Mouse (Mus musculus) B cell, adult 2 months (primary cell): ENCODE results near the gene 4931428F04Rik.

ENCODE experiments used
- DNase-seq, 2 experiments: peaks; one replicate each; pipeline ENCODE4 v3.0.0; 2022

Gene 4931428F04Rik

GRCm38 (mm10) chr8:105289805-105290460 lies at the start of gene 4931428F04Rik:
Gene 4931428F04Rik (minus strand): TSS chr8:105289864.
- peak; percentile 46 to 51 for DNase-seq

DNA sequence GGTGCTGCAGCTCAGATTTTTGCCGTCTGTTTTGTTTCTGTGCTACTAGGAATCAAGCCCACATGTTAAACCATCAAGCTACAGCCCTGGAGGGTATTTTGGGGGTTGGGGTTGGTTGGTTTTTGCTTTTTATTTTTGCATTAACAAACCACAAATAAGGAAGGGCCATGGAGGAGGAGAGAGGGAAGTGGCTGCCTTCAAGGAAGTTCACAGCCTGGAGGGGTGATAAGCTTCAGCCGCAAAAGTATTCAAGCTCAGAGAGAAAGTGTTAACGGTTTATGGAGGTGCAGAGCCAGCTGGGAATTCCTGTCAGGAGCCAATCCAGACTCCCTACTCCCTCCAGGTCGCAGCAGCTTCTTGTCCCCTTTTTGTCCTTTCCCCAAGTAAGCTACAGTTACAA lies 49.3 kb upstream of the 4931428F04Rik start:
- DNase-seq: no peak

- peak; percentile 27 to 35 for DNase-seq
Observed at GRCm38 (mm10) chr8:105336373-105337130, 46.9 kb upstream of the 4931428F04Rik start.

DNA sequence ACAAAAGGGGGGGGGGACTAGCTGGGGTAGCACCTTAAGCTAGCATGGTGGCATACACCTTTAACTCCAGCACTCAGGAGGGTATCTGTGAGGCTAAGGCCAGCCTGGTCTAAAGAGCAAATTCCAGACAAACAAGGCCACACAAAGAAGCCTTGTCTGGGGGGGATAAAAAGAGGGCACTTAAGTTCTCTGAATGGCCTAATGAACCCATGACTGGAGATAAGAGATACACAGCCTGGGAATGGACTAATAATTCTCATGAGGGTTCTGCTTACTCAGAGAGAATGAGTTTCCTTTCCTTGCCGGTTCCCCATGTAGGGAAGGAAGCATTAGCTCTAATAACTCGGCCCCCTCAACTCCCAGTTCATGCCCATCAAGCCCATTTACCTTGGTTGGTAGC lies 42.9 kb upstream of the 4931428F04Rik start:
- no peak for DNase-seq

- no peak for DNase-seq
Observed at GRCm38 (mm10) chr8:105331931-105332330, 42.3 kb upstream of the 4931428F04Rik start.

GRCm38 (mm10) chr8:105331469-105331868 lies 41.8 kb upstream of the 4931428F04Rik start:
- DNase-seq: no peak

- no peak for DNase-seq
Observed at GRCm38 (mm10) chr8:105330325-105330724, 40.7 kb upstream of the 4931428F04Rik start.

- DNase-seq: no peak
Observed at GRCm38 (mm10) chr8:105326968-105327367, 37.3 kb upstream of the 4931428F04Rik start.

- DNase-seq: peak; percentile 98 to 99
Observed at GRCm38 (mm10) chr8:105326141-105326672, 36.5 kb upstream of the 4931428F04Rik start, which contains the start of the genes Lrrc29 and Tmem208. Gene Lrrc29 (minus strand): TSS chr8:105326278. Gene Tmem208 (plus strand): TSS chr8:105326354.

- DNase-seq: no peak
Observed at GRCm38 (mm10) chr8:105325641-105326093, 36.0 kb upstream of the 4931428F04Rik start.

- DNase-seq: no peak
Observed at GRCm38 (mm10) chr8:105323183-105323582, 33.5 kb upstream of the 4931428F04Rik start.

GRCm38 (mm10) chr8:105318662-105319190 lies 29.1 kb upstream of the 4931428F04Rik start:
- no peak for DNase-seq

DNA sequence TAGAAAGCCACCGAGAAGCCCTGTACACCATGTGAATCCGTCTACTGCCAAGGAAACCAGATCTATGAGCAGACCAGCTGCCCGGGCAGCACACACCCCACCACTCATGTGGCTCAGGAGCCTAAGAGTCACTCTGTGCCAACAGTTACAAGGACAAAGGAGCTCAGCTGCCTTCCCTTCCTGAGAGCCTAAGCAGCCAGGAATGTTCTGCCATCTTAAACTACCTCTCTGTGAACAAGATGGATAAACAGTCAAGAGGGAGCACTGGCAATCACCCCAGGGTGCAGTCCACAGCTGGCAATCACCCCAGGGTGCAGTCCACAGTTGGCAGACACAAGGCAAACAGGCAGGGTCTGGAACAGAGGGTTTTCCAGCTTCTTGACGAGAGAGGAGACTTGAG lies 28.3 kb upstream of the 4931428F04Rik start:
- DNase-seq: no peak

GRCm38 (mm10) chr8:105315073-105315769 lies 25.6 kb upstream of the 4931428F04Rik start:
- DNase-seq: no peak

GRCm38 (mm10) chr8:105313622-105314402 lies 24.1 kb upstream of the 4931428F04Rik start:
- no peak for DNase-seq

GRCm38 (mm10) chr8:105312891-105313481 lies 23.3 kb upstream of the 4931428F04Rik start:
- DNase-seq: no peak

- no peak for DNase-seq
Observed at GRCm38 (mm10) chr8:105311718-105312117, 22.1 kb upstream of the 4931428F04Rik start.

- no peak for DNase-seq
Observed at GRCm38 (mm10) chr8:105310118-105310517, 20.5 kb upstream of the 4931428F04Rik start.

- no peak for DNase-seq
Observed at GRCm38 (mm10) chr8:105309142-105309847, 19.6 kb upstream of the 4931428F04Rik start.

DNA sequence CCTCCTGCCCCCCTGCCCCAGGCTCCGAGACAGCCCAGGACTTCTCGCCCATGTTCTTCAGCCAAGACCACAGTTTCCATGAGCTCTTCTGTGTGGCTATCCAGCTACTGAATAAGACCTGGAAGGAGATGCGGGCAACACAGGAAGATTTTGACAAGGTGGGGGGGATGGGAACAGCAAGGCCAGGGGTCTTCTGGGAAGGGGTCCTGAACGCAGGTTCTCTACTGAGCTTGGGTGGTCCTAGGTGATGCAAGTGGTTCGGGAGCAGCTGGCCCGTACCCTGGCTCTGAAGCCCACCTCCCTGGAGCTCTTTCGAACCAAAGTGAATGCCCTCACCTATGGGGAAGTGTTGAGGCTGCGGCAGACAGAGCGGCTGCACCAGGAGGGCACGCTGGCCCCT lies 18.8 kb upstream of the 4931428F04Rik start:
- DNase-seq: no peak

GRCm38 (mm10) chr8:105307670-105308069 lies 18.0 kb upstream of the 4931428F04Rik start:
- DNase-seq: no peak
